Mouse (Mus musculus): Measurements from ENCODE around the gene Pgr15l. TPM values are rescaled to one million over a fixed set of nuclear protein-coding genes. Genes with fewer than 3 reads are reported as not detected.
A peak's percentile ranks its signal among the peaks of the same experiment; 100 is the strongest.

Pgr15l gene
- total RNA-seq (2014; rRNA removed) (not detected in 2 replicates), polyA plus RNA-seq (2012; rRNA removed) (not detected in 2 replicates)

DNA sequence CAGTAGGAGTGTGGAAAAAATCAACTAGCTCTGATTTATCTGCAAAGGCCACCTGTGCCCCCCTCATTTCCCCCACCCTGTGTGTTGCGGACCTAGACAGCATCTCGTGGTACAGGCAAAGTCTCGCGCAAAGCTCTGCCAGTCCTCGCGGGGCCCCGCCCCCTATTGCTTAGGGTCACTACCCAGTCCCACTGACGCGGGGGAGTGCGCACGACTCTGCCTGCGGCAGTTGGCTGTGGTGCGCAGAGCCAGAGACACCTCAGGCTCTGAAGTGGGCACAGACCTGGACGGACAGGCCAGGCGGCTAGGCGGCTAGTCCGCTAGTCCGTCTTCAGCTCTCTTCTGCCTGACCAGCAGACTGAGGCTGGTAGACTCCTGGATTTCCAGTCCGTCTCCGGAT, at the start of gene Pgr15l:
Gene Pgr15l, plus strand, starts transcription at position 228 of the 400 bp plus-strand sequence.
- 3% methylated on average over 20 of the region's 20 CpGs for WGBS
- Histone ChIP-seq H3K4me1 (ENCODE audit: control insufficient read depth, insufficient read depth, low read length) (no peaks in the 10 kb centered on the region), H3K79me2 (ENCODE audit: control insufficient read depth, insufficient read depth, low read length) (no peaks in the 10 kb centered on the region), H3K27me3 (ENCODE audit: control insufficient read depth, insufficient read depth, low read length) (no peaks in the 10 kb centered on the region), H3K36me3 (ENCODE audit: control insufficient read depth, insufficient read depth, low read length) (no peaks in the 10 kb centered on the region), H3K27ac (replicated peaks; ENCODE audit: insufficient read depth, low read depth, low read length) (no peak within 1 kb of the TSS), H3K4me3 (ENCODE audit: insufficient read depth, low read depth, low read length) (no peak within 1 kb of the TSS), H3K9ac (ENCODE audit: low read depth, low read length) (no peak within 1 kb of the TSS)
- no peak for DNase-seq (ENCODE audit: extremely low read depth, low read depth, low spot score)
- no peak for TF ChIP-seq POLR2A (IDR thresholded peaks at IDR 0.05; ENCODE audit: extremely low read depth, insufficient read depth, low read length)
- TF ChIP-seq CTCF (IDR thresholded peaks at IDR 0.05; ENCODE audit: low read depth, low read length) = no peak

DNA sequence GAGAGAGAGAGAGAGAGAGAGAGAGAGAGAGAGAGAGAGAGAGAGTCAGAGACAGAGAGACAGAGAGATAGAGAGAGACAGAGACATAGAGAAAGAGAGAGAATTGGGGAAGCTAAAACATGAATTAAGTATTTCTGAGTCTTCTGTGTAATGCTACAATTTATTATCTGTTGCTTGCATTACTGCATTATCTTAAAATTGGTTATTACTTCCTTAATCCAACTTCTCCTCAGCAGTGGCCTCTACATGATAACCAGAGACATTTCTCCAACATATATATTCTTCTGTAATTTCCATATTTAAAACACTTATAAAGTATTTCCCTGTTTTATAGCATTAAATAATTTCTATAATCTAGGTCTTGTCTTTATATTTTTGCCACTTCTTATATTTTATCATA, 44.9 kb upstream of the Pgr15l start:
- Histone ChIP-seq H3K4me3 (ENCODE audit: insufficient read depth, low read depth, low read length) (no peak overlapping the region), H3K27me3 (ENCODE audit: control insufficient read depth, insufficient read depth, low read length) (no peaks in the 10 kb centered on the region), H3K79me2 (ENCODE audit: control insufficient read depth, insufficient read depth, low read length) (no peaks in the 10 kb centered on the region), H3K27ac (replicated peaks; ENCODE audit: insufficient read depth, low read depth, low read length) (no peak overlapping the region), H3K4me1 (ENCODE audit: control insufficient read depth, insufficient read depth, low read length) (no peaks in the 10 kb centered on the region), H3K36me3 (ENCODE audit: control insufficient read depth, insufficient read depth, low read length) (no peaks in the 10 kb centered on the region), H3K9ac (ENCODE audit: low read depth, low read length) (no peak overlapping the region)
- no peak for DNase-seq (ENCODE audit: extremely low read depth, low read depth, low spot score)
- TF ChIP-seq CTCF (IDR thresholded peaks at IDR 0.05; ENCODE audit: low read depth, low read length) = no peak
- no peak for TF ChIP-seq POLR2A (IDR thresholded peaks at IDR 0.05; ENCODE audit: extremely low read depth, insufficient read depth, low read length)

DNA sequence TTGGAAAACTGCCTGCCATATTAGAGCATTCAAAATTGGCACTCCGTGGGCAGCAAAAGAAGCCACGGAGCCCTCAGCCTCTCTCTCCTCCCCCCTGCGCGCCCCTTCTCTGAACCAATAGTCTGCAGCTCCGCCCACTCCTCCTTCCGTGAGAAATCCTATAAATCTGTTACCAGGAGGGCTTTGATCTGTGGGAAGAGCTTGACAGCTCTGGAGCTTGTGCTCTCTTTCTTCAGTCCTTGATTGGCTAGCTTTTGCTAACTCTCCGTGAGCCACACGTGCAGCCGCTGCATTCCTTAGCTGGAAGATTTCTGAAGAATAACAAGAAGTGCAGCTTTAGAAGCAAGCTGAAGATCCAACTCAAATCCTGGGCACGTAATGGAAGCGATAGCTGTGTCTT, 2.6 kb upstream of the Pgr15l start:
- H3K27ac ChIP-seq (replicated peaks; ENCODE audit: insufficient read depth, low read depth, low read length) = no peak overlapping the region
- peak; percentile 1 for DNase-seq (ENCODE audit: extremely low read depth, low read depth, low spot score)
- no peak for TF ChIP-seq POLR2A (IDR thresholded peaks at IDR 0.05; ENCODE audit: extremely low read depth, insufficient read depth, low read length)
- no peak for TF ChIP-seq CTCF (IDR thresholded peaks at IDR 0.05; ENCODE audit: low read depth, low read length)
- H3K4me3 ChIP-seq (ENCODE audit: insufficient read depth, low read depth, low read length) = no peak overlapping the region
- no peaks in the 10 kb centered on the region for H3K4me1 ChIP-seq (ENCODE audit: control insufficient read depth, insufficient read depth, low read length)
- H3K36me3 ChIP-seq (ENCODE audit: control insufficient read depth, insufficient read depth, low read length) = no peaks in the 10 kb centered on the region
- H3K79me2 ChIP-seq (ENCODE audit: control insufficient read depth, insufficient read depth, low read length) = no peaks in the 10 kb centered on the region
- H3K9ac ChIP-seq (ENCODE audit: low read depth, low read length) = no peak overlapping the region
- 6% methylated on average over 10 of the region's 11 CpGs for WGBS
- H3K27me3 ChIP-seq (ENCODE audit: control insufficient read depth, insufficient read depth, low read length) = no peaks in the 10 kb centered on the region

Measured in liver, adult 2 months (tissue).